Mouse (Mus musculus): Measurements from ENCODE around the gene Stac3.

Stac3 gene

DNA sequence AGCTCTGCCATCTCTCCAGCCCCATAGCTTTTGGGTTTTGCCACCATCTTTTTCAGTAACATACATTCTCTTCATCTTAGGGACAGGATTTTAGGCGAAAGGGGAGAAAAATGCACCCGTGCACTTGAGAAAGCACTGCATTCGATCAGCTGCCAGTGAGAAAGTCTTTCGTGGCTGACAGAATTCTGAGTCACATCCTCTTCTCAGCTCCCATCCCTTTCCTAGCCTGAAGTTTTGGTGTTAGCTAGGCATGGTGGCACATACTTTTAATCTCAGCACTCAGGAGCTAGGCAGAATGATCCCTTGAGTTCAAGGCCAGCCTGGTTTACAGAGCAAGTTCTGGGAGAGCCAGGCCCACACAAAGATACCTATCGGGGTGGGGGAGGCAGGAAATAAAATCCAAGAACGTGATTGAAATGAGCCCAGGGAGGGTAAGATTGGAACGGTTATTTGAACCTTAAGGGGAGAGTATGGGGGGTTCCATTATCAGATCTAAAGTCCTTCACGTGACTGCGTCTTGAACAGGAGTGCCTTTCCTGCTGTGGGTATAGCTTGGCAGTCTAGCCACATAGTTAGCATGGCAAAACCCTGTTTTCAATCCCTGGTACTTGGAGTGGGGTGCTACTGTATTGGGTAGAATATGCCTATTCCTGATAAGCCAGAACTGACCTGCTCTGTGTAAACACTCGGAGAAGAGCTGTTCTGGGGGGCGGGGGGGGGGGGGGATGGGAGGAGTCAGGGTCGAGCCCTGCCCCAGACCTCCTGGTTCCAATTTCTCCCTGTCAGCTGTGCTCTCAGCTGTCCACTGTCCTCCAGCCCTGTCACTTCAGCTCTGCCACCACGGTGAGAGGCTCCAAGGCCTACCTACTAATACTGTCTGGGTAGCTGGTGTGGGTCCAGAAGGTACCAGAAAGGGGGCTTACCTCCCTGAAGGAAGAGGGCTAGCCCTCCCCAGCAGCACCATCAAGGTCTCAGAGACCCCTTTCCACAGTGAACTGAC, at the start of gene Stac3:
Gene Stac3, plus strand, starts transcription at position 793 of the 1,000 bp plus-strand sequence.
- DNase-seq (ENCODE audit: low read depth, low spot score): no peak

DNA sequence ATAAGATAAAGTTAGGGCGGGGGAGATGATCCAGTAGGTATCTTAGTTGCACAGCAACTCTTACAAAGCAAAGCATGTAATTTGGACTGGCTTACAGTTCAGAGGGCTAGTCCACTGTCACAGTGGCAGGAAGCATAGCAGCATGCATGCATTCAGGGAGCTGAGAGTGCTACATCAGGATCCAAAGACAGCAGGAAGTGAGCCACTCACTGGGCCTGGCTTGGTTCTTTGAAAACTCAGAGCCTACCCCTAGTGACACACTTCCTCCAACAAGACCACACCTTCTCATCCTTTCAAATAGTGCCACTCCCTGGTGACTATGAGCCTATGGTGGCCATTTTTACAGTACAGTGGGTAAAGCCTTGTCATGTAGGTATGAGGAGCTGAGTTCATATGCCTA, 47.8 kb upstream of the Stac3 start:
- no peak for DNase-seq (ENCODE audit: low read depth, low spot score)

- no peak for DNase-seq (ENCODE audit: low read depth, low spot score)
Observed at GRCm38 (mm10) chr10:127462411-127463096, 38.9 kb upstream of the Stac3 start.

- no peak for DNase-seq (ENCODE audit: low read depth, low spot score)
Observed at GRCm38 (mm10) chr10:127471281-127471988, 30.1 kb upstream of the Stac3 start.

GRCm38 (mm10) chr10:127472722-127473121, 28.8 kb upstream of the Stac3 start:
- no peak for DNase-seq (ENCODE audit: low read depth, low spot score)

- no peak for DNase-seq (ENCODE audit: low read depth, low spot score)
Observed at GRCm38 (mm10) chr10:127475175-127475574, 26.3 kb upstream of the Stac3 start.

DNA sequence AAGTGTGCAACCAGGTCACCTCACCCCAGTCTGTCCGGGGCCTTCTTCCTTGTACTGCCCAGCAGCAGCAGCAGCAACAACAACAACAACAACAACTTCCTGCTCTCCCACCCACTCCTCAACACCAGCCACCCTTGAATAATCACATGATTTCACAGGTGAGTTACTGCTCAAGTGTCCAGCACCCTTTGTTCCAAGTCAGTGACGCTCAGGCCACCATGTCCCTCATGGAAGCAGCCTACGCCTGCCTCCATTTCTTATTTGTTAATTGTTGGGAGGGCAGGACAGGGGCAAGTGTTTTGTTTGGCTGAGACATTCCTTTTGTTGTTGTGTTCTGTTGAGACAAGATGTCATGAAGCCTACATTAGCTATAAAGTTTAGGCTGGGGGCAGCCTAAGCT, 24.9 kb upstream of the Stac3 start:
- no peak for DNase-seq (ENCODE audit: low read depth, low spot score)

DNA sequence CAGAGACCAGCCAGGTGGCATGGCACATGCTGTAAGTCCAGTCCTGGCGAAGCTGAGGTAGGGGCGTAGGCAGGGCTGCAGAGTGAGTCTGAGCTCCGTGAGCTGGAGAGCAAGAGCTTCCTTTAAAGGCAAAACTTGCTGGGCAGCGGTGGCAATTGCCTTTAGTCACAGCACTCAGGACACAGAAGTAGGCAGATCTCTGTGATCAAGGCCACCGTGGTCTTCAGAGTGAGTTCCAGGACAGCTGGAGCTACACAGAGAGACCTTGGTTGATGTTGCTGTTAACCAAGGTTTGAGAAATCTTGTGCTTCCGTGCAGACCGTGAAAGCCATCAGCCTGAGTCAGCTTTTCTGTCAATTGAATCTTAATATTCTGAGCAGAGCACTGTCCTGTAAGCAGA, 24.2 kb upstream of the Stac3 start:
- no peak for DNase-seq (ENCODE audit: low read depth, low spot score)

- peak; percentile 19 for DNase-seq (ENCODE audit: low read depth, low spot score)
Observed at GRCm38 (mm10) chr10:127479131-127479530, 22.4 kb upstream of the Stac3 start.

DNA sequence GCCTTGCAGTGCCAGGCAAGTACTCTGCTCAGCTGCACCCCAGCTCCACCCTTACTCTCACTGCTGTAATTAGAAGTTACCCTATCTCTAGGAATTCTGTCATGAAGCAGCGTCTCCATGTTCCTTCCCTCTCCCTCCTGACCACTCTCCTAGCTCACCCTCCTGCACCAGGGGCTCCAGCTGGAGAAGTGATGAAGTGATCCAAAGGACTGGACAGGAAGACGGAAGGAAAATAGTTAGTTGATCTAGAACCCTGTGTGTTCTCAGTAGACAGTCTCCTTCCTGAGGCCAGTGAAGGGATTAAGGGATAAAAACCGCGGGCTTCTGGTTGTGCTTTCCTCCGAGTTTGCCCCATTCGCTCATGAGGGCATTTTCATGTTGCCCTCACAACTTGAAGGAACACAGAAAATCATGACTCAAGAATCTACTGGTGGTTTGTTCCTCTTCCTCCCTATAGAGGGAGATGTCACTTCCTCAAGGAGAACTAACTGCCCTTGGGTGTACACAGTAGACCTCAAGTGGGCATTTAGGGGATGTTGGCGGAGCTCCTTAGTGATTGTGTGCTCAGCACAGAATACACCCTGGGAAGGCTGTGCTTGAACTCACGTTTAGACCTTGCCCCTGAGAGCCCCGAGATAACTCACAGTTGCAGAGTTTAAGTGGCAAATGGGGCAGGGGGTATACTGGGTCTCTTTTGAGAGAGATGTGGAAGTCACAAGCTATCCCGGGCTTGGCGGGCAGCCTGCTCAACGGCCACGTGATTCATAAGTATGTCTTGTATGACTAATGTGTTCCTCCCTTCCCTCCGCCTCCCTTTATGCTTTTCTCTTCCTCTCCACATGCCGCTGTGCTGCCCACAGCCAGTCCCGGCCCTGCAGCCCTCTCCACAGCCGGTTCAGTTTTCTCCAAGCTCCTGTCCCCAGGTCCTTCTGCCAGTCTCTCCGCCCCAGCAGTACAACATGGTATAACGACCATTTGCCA, 20.4 kb upstream of the Stac3 start:
- no peak for DNase-seq (ENCODE audit: low read depth, low spot score)

DNA sequence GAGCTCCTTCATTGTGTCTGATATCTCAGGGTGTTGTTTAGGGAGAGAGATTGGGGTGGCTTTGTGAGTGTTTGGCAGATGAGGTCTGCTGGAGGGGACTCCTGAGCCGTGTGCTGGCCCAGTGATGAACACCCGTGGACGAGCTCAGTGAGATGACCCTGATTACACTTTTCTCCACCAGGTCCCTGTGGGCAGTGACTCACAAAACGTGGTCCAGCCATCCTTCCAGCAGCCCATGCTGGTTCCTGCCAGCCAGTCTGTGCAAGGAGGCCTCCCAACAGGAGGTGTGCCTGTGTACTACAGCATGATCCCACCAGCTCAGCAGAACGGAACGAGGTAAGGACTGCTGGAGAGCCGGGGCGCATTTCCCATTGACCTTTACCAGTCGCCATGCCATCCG, 16.3 kb upstream of the Stac3 start:
- no peak for DNase-seq (ENCODE audit: low read depth, low spot score)

- DNase-seq (ENCODE audit: low read depth, low spot score): no peak
Observed at GRCm38 (mm10) chr10:127488856-127489255, 12.6 kb upstream of the Stac3 start.

DNA sequence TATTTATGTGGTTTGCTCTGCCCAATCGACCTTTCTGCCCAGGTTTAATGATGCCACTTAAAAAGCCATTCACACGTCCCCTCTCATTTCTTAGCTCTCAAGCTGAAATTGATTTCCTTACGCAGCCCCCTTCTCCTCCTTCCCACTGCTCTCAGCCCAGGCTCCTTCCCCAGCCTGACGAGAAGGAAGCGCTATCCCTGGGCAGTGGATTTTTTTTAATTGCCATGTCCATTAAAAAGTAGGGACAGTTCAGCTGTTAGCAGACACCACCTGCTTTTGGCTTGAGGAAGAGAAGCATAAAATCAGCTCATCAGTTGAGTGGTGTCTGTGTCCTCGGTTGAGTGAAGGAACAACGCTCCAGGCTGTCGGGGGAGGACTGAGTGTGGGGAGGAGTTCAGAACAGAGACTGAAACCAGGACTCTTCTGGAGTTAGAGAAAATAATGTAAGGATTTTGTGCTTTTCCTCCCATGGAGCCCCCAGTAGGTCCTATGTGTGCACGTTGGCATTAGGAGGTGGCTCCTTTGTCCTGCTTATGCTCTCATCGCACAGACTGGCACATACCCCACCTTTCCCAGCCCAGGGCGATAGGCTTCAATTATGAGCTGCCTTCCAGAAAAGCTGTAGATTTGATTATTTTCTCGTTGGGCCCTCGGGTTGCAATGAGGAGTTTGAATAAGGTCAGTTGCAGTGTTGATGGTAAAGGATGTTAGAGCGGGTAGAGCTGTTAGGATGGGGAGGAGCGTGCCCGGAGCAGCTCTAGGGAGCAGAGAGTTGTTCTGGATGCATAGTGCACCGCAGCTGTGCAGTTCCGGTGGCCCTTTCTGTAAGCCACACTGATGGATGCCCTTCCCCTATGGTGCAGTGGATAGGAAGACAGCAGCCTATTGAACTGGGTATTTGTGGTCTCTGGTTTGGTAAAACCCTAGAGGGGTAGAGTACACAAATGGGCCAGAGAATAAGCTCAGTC, 11.0 kb upstream of the Stac3 start:
- DNase-seq (ENCODE audit: low read depth, low spot score): no peak

DNA sequence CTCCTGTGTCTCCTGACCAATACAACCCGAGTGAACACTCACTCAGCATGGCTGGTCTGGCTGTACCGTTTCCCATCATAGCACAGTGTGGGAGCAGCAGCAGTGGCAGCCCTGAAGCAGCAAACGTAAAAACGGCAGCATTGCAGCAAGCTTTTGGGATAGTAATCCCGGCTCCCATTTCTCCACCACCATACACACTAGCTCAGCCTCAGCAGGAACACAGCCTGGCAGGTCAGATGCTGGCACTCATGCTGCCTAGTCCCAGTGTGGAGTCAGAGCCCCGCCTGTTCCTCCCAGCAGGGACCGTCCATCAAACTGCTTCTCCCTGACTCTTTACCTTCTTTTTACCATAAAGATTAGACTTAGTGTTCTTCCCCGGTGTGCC, 10.4 kb upstream of the Stac3 start:
- DNase-seq (ENCODE audit: low read depth, low spot score): no peak

DNA sequence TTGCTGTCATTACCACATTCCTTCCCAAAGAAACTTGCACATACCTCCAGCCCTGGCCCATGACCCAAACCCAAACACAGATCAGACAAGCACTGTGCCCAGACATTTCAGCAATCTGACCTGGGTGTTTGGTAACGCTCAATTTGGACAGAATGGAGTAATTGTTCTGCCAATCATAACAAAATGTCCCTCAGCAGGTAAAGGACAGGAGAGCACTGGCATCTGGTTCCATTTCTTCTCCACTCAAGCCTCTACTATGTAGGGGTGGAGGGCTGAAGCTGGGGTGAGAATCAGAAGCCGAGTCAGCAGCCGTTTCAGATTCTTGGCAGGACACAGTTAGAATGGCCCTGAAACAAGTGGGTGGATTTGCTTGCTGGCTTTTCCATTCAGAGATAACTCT, 9.4 kb upstream of the Stac3 start:
- DNase-seq (ENCODE audit: low read depth, low spot score): no peak

DNA sequence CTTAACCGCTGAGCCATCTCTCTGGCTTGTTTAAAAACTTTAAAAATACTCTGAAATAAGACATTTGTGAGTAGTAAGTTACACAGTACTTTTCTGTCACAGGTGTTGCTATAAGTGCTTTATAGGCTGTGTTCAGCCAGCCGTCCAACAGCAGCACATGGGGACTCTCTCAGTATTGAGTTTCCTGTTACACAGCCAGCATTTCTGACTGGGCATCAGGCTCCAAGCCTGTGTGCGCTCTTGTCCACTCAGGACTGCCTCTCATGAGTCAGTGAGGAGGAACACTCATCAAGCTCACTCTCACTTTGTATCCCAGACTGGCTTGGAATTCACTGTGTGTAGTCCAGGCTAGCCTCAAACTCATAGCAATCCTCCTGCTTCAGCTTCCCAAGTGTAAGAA, 5.3 kb upstream of the Stac3 start:
- no peak for DNase-seq (ENCODE audit: low read depth, low spot score)

DNA sequence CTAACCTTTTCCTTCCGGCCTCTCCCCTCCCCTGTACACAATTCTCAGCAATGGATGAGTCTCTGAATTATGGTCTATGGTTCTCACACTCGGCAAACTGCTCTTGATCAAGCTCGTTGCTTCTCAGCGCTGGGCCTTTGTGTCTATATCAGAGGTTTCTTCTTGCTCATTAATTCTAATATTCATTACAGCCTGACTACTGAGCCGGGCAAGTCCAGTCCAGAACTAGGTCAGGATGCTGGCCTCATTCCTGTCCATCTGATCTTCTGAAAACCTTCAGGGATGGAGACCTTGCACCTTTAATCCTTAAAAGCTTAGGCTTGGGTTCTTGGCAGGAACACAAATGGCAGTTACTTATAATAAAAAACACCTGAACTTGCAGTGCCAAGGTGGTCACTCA, 2.0 kb upstream of the Stac3 start:
- no peak for DNase-seq (ENCODE audit: low read depth, low spot score)

DNA sequence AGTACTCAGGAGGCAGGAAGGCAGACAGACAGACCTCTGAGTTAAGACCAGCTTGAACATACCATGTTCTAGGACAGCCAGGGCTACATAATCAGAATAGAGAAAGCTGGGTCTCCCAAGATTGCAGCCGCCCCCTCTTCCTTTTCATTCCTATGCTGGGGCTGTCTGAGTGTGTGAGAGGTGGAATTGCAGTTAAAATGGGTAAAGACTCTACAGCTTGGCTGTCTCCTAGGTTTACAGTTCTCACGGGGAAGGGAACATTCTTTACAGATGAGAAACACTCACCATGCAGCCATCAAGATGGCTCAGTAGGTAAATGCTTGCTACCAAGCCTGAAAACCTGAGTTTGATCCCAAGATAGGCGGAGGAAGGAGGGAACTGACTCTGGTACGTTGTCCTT, 1.4 kb upstream of the Stac3 start:
- no peak for DNase-seq (ENCODE audit: low read depth, low spot score)

GRCm38 (mm10) chr10:127508239-127508638, 6.8 kb downstream of the Stac3 start:
- peak; percentile 62 for DNase-seq (ENCODE audit: low read depth, low spot score)
